Mouse (Mus musculus): ENCODE results near the gene Pou2f2.

- TF ChIP-seq POLR2A (IDR thresholded peaks at IDR 0.05; ENCODE audit: low read depth, low read length) (no peak), CTCF (conservative IDR thresholded peaks at IDR 0.05; ENCODE audit: insufficient read depth, insufficient read length, low read depth, low read length) (no peak)
Measured at GRCm38 (mm10) chr7:25222275-25222967, 42.9 kb upstream of the Pou2f2 start.
